Mouse (Mus musculus) ES-CJ7 (cell line): ENCODE data around the gene Gnai2.
A peak's percentile ranks its signal among the peaks of the same experiment; 100 is the strongest.

Experiments used
- DNase-seq: peaks from one replicate; pipeline ENCODE4 v3.0.0; 2011; ENCODE audit warnings: low read depth, low spot score

Gene Gnai2

GRCm38 (mm10) chr9:107587833-107588639 is 47.1 kb downstream of the Gnai2 start:
- peak; percentile 47 for DNase-seq

DNA sequence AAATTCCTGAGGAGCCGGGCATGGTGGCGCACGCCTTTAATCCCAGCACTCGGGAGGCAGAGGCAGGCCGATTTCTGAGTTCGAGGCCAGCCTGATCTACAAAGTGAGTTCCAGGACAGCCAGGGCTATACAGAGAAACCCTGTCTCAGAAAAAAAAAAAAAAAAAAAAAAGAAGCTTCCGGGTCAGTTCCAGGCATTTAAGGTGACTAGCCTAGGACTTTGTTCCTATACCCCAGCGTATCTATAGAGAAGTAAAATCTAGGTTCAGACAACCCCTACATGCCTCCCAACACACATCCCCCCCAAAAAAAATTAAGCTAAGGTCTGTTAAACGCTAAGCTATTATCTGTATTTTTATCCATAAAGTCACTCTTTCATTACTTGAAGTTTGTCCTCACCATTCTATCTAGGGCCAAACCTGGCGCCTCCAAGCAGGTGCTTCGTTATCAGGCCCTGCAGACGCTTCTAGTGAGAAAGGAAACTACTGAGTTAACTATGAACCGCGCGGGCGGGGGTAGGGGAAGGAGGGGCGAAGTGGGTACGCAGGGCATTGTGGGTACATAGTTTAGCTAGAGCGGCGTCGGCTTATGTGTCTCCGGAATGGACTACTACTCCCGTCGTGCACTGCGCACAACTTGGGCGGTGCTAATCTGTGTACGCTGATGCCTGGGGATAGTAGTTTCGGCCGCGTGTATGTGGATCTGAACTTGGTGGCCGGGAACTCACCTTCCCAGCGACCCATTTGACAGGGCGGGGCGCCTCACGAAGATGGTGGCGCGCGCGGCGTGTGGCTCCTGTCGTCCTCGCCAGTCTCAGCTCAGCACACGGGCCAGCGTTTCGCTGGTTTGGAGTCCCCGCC is 48.0 kb downstream of the Gnai2 start, which contains the start of gene Ifrd2:
Ifrd2 (plus strand) TSS at position 669 of the 859 bp plus-strand sequence.
- peak; percentile 99 for DNase-seq

DNA sequence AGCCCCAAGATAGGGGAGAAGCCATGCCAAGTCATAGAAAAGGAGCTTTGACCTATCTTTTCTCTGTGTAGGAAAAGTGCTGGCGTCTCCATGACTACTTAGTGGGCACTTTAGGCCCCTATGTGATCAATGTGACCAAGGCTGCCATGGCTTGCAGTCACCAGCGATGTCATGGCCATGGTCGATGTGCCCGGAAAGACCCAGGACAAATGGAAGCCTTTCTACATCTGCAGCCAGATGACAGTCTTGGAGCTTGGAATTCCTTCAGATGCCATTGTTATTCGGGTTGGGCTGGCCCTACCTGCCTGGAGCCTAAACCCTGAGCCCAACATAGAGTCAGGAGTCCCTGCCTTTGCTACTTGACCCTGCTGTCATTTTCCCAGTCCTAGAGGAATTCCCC is 48.7 kb downstream of the Gnai2 start:
- no peak for DNase-seq

DNA sequence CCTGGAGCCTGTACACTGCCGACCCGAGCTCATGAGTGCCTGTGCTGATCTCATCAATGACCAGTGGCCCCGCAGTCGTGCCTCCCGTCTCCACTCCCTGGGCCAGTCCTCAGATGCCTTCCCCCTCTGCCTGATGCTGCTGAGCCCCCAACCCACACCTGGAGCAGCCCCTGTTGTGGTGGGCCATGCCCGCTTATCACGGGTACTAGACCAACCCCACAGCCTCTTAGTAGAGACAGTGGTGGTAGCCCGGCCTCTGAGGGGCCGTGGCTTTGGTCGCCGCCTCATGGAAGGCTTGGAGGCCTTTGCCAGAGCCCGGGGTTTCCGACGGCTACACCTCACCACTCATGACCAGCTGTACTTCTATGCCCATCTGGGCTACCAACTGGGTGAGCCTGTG is 52.0 kb downstream of the Gnai2 start:
- no peak for DNase-seq

GRCm38 (mm10) chr9:107582509-107583062 is 52.6 kb downstream of the Gnai2 start:
- DNase-seq = no peak

DNA sequence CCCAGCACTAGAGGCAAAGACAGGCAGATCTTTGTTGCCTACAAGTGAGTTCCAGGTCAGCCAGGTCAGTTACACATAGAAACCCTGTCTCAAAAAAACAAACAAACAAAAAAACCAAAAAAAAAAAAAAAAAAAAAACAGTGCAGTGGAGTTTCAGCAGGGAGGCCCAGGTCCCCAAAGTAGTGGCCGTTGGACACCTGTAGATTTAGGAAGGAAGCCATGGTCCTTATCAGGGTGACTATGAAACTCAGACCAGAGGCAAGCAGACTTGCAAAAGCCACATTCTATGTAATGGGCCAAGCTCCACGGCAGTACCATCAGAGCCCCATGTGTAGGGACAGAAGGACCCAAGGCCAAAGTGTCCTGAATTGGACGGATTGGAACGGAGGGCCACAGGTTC is 53.6 kb downstream of the Gnai2 start:
- no peak for DNase-seq

DNA sequence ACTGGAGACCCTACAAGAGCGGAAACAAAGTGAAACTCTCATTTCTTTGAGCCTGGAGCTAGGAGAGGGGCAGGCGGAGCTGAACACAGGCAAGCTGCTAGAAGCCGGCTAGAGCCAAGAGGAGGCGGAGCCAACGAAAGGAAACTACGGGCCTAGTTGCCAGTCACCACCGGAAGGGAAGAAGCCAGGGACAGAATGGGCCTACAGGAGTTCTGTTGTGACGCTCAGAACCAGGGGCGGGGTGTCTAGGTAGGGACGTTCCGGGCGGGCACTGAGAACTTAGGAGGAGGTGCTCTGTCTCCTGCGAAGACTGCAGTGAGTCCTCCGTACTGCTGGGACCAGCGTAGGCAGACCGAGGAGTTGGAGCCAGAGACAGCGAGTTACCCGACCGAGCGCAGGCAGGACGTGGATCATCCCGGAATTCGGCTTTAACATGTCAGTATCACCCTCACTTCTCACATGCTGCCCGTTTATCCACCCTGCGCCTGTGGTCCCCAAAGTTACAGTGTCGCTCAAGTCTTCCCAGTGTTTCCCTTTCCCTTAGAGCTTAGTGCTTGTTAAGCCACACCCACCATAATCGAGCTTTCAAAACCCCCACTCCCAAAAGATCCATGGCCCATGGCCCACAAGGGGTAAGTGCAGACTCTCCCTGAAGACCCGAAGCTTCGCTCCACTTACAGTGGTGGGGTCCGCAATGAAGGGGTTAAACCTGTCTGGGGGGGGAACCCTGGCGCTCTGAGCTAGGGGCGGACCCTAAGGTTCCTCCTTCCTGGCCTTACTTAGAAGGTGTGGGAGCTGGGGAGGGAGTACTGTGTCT is 54.5 kb downstream of the Gnai2 start, which contains the start of gene Hyal3:
Hyal3 (plus strand) TSS at position 318 of the 817 bp plus-strand sequence.
- peak; percentile 85 for DNase-seq

DNA sequence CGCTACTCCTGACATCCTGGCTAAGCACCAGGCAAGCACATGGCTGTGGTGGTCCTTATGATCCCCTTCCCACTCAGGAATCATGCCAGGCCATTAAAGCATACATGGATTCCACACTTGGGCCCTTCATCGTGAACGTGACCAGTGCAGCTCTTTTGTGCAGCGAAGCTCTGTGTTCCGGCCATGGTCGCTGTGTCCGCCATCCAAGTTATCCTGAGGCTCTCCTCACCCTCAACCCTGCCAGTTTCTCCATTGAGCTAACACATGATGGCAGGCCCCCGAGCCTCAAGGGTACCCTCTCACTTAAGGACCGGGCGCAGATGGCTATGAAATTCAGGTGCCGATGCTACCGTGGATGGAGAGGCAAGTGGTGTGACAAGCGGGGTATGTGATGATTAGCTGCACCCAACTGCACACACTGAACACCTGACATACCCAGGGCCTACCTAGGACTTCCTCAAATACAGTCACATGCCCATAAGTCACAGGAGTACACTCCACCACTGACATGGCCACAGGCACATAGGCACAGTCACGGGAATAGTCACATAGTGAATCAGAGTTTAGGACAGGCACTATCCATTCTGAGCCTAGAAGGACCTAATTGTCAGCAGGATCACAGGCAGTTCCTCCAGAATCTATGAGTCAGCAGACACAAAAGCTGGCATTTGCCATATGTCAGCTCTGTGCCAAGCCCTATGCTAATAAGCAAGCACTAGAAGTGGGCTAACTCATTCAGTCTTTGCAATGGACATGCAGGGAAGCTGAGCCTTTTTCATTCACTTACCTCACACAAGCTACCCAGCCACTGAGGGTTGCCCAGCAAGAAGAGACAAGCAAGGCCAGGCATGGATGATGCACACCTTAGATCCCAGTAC is 55.9 kb downstream of the Gnai2 start:
- no peak for DNase-seq

DNA sequence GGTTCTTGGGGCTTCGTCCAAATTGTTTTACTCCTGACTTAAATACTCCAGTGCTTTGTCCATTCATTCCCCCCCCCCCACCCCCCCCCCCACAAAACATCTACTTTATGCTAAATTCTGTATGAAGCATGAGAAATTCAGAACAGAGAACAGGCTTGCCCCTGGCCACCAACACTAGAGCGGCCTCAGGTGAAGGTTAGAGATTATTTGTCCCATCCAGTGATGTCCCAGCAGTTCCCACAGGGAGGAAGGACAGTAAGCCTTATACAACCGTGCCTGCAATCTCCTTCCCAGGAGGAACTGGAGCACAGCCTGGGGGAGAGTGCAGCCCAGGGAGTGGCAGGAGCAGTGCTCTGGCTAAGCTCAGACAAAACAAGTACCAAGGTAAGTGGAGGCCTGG is 56.6 kb downstream of the Gnai2 start, which contains the start of gene Naa80:
Naa80 (plus strand) TSS at position 301 of the 400 bp plus-strand sequence.
- no peak for DNase-seq

- no peak for DNase-seq
Measured at GRCm38 (mm10) chr9:107577871-107578270, 57.3 kb downstream of the Gnai2 start.

GRCm38 (mm10) chr9:107576357-107577107 is 58.6 kb downstream of the Gnai2 start, which contains the start of gene Hyal1:
Hyal1 (plus strand) TSS chr9:107576927.
- DNase-seq = peak; percentile 86

- peak; percentile 96 for DNase-seq
Measured at GRCm38 (mm10) chr9:107575579-107576356, 59.4 kb downstream of the Gnai2 start.

- peak; percentile 78 for DNase-seq
Measured at GRCm38 (mm10) chr9:107573774-107574173, 61.4 kb downstream of the Gnai2 start.

GRCm38 (mm10) chr9:107572327-107572662 is 62.9 kb downstream of the Gnai2 start:
- no peak for DNase-seq

- no peak for DNase-seq
Measured at GRCm38 (mm10) chr9:107571534-107572326, 63.4 kb downstream of the Gnai2 start.

DNA sequence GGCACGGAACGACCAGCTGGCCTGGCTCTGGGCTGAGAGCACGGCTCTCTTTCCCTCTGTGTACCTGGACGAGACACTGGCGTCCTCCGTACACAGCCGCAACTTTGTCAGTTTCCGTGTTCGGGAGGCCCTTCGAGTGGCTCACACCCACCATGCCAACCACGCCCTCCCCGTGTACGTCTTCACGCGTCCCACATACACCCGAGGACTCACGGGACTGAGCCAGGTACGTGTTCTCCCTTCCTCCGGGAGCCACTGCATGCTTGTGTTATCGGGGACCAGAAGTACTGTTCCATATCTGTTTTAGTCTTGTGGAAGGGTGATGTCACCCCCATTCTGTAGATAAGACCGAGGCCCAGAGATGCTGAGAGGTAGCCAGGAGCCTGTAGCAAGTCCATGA is 64.3 kb downstream of the Gnai2 start:
- DNase-seq = no peak

GRCm38 (mm10) chr9:107570016-107570415 is 65.2 kb downstream of the Gnai2 start:
- DNase-seq = no peak

GRCm38 (mm10) chr9:107569270-107569669 is 65.9 kb downstream of the Gnai2 start:
- peak; percentile 54 for DNase-seq
